Mouse (Mus musculus): ENCODE measurements around the gene Gm45062.

Gm45062 gene

GRCm38 (mm10) chr6:8619582-8620350, 360.5 kb downstream of the Gm45062 start:
- DNase-seq (ENCODE audit: low spot score), result no peak

- DNase-seq (ENCODE audit: low spot score), result no peak
Observed at GRCm38 (mm10) chr6:8623045-8623444, 363.8 kb downstream of the Gm45062 start.

- DNase-seq (ENCODE audit: low spot score), result no peak
Observed at GRCm38 (mm10) chr6:8628226-8628625, 369.0 kb downstream of the Gm45062 start.

GRCm38 (mm10) chr6:8628715-8629267, 369.5 kb downstream of the Gm45062 start:
- no peak for DNase-seq (ENCODE audit: low spot score)

- DNase-seq (ENCODE audit: low spot score), result no peak
Observed at GRCm38 (mm10) chr6:8630531-8630930, 371.3 kb downstream of the Gm45062 start.

GRCm38 (mm10) chr6:8631362-8631761, 372.1 kb downstream of the Gm45062 start:
- DNase-seq (ENCODE audit: low spot score), result no peak

- no peak for DNase-seq (ENCODE audit: low spot score)
Observed at GRCm38 (mm10) chr6:8631986-8632632, 372.9 kb downstream of the Gm45062 start.

- DNase-seq (ENCODE audit: low spot score), result no peak
Observed at GRCm38 (mm10) chr6:8632701-8633100, 373.5 kb downstream of the Gm45062 start.

GRCm38 (mm10) chr6:8638122-8638521, 378.9 kb downstream of the Gm45062 start:
- DNase-seq (ENCODE audit: low spot score), result no peak

GRCm38 (mm10) chr6:8638899-8639298, 379.6 kb downstream of the Gm45062 start:
- no peak for DNase-seq (ENCODE audit: low spot score)

- DNase-seq (ENCODE audit: low spot score), result no peak
Observed at GRCm38 (mm10) chr6:8639526-8639925, 380.3 kb downstream of the Gm45062 start.

GRCm38 (mm10) chr6:8640863-8641262, 381.6 kb downstream of the Gm45062 start:
- DNase-seq (ENCODE audit: low spot score), result no peak

GRCm38 (mm10) chr6:8644703-8645102, 385.5 kb downstream of the Gm45062 start:
- no peak for DNase-seq (ENCODE audit: low spot score)

- DNase-seq (ENCODE audit: low spot score), result no peak
Observed at GRCm38 (mm10) chr6:8645708-8646107, 386.5 kb downstream of the Gm45062 start.

All from lung, postnatal 25 days (tissue).